ENCODE assay signal across 8 mouse cellular contexts in genomic region chr4:148160436-148161390, GRCm38 (mm10). TPM values are rescaled to one million over a fixed set of nuclear protein-coding genes. Genes with fewer than 3 reads are reported as not detected.
DNase-seq lines count a peak whose midpoint lies in the region; ATAC-seq and TF ChIP-seq lines count a peak whose summit lies in the region.

Fbxo44 (minus strand) TSS chr4:148160482.
Fbxo2 (plus strand) TSS chr4:148160621.

- H3K4me2 ChIP-seq in heart, embryonic 13.5 days: peak within 1 kb of the TSS; percentile 95
- H3K4me2 ChIP-seq in CH12.LX (ENCODE audit: insufficient read depth, low read depth, poor library complexity, severe bottlenecking): peak within 1 kb of the TSS; percentile 90
- peak within 1 kb of the TSS; percentile 92 for H3K4me2 ChIP-seq in hindbrain, embryonic 15.5 days
- peak within 1 kb of the TSS; percentile 90 for H3K4me2 ChIP-seq in neural tube, embryonic 13.5 days

- TF ChIP-seq CTCF in CH12.LX (conservative IDR thresholded peaks at IDR 0.05 in 1 of 2, IDR thresholded peaks at IDR 0.05 in 1 of 2; ENCODE audit: low read depth in 2 of 2, low read length in 2 of 2): no peak
- TF ChIP-seq CTCF in cerebellum, adult 2 months (IDR thresholded peaks at IDR 0.05; ENCODE audit: borderline replicate concordance, insufficient read depth, low read depth, low read length): no peak

- peak; percentile 21 for ATAC-seq in heart, embryonic 13.5 days (ENCODE audit: extremely low read depth, insufficient number of reproducible peaks, low FRiP score, low TSS enrichment)
- peak; percentile 75 for ATAC-seq in hindbrain, embryonic 15.5 days (ENCODE audit: low FRiP score, low read depth)
- ATAC-seq in neural tube, embryonic 13.5 days (ENCODE audit: low read depth): peak; percentile 81

- H3K27me3 ChIP-seq in heart, embryonic 13.5 days (replicated peaks): peaks cover 68% of the 10 kb centered on the region
- H3K27me3 ChIP-seq in CH12.LX (replicated peaks): peaks cover 64% of the 10 kb centered on the region
- no peaks in the 10 kb centered on the region for H3K27me3 ChIP-seq in cerebellum, adult 2 months (ENCODE audit: control insufficient read depth, insufficient read depth, low read length)
- peaks cover 38% of the 10 kb centered on the region for H3K27me3 ChIP-seq in hindbrain, embryonic 15.5 days
- H3K27me3 ChIP-seq in limb, embryonic 10.5 days (ENCODE audit: low read depth, poor library complexity, severe bottlenecking): peaks cover 89% of the 10 kb centered on the region
- H3K27me3 ChIP-seq in neural tube, embryonic 13.5 days: peaks cover 50% of the 10 kb centered on the region

- dilution Hi-C loops in CH12.LX (cut with MboI; ENCODE audit: extremely low pct_ligation_motif_present, extremely low pct_unique_long_range_greater_than_20kb, low sequenced_read_pairs): no loop called here

- no peak for TF ChIP-seq EP300 in CH12.LX (IDR thresholded peaks at IDR 0.05; ENCODE audit: low read length)

- TF ChIP-seq POLR2A in CH12.LX (IDR thresholded peaks at IDR 0.05; ENCODE audit: low read depth, low read length): peak; percentile 42
- TF ChIP-seq POLR2A in cerebellum, adult 2 months (IDR thresholded peaks at IDR 0.05; ENCODE audit: borderline replicate concordance, insufficient read depth, low read length): no peak

- DNase-seq in heart, postnatal 36 days: no peak
- no peak for DNase-seq in CH12.LX (ENCODE audit: extremely low read depth)
- DNase-seq in cerebellum, adult 2 months: peak; percentile 70 to 73
- DNase-seq in limb, embryonic 10.5 days (ENCODE audit: low spot score): peak; percentile 66
- no peak for DNase-seq in spleen, postnatal 36 days (ENCODE audit: low spot score in 2 of 2)

- in situ Hi-C loops in CH12.LX (cut with MboI; ENCODE audit: low pct_ligation_motif_present, low pct_unique_long_range_greater_than_20kb, low sequenced_read_pairs): loop anchor here (25.0 kb wide), 1 partner anchor 452 kb away; the partner anchor contains the start of gene Masp2

- H3K27ac ChIP-seq in heart, embryonic 13.5 days (replicated peaks): peak within 1 kb of the TSS; percentile 65
- 0 out of 2 replicates have a peak within 1 kb of the TSS, but pooled peaks have one; percentile 23 for H3K27ac ChIP-seq in CH12.LX (ENCODE audit: insufficient read depth, low read depth)
- H3K27ac ChIP-seq in cerebellum, adult 2 months (ENCODE audit: insufficient read depth, low read length): peak within 1 kb of the TSS; percentile 83
- H3K27ac ChIP-seq in hindbrain, embryonic 15.5 days (replicated peaks): peak within 1 kb of the TSS; percentile 88
- peak within 1 kb of the TSS; percentile 82 for H3K27ac ChIP-seq in limb, embryonic 10.5 days
- peak within 1 kb of the TSS; percentile 93 for H3K27ac ChIP-seq in neural tube, embryonic 13.5 days (replicated peaks)

- H3K4me3 ChIP-seq in heart, embryonic 13.5 days: peak within 1 kb of the TSS; percentile 74
- peak within 1 kb of the TSS; percentile 62 to 98 (median 80) for H3K4me3 ChIP-seq in CH12.LX (replicated peaks in 1 of 3; ENCODE audit: low read depth in 2 of 3, low read length in 2 of 3, poor library complexity in 1 of 3)
- H3K4me3 ChIP-seq in cerebellum, adult 2 months (replicated peaks; ENCODE audit: insufficient read depth, low read depth, low read length): peak within 1 kb of the TSS; percentile 86
- peak within 1 kb of the TSS; percentile 61 for H3K4me3 ChIP-seq in hindbrain, embryonic 15.5 days
- peak within 1 kb of the TSS; percentile 66 for H3K4me3 ChIP-seq in limb, embryonic 10.5 days
- peak within 1 kb of the TSS; percentile 78 for H3K4me3 ChIP-seq in neural tube, embryonic 13.5 days

- intact Hi-C loops in heart, postnatal 36 days (cut with DNase I): no loop called here

- no peaks in the 10 kb centered on the region for H3K9me3 ChIP-seq in heart, embryonic 13.5 days
- H3K9me3 ChIP-seq in CH12.LX (replicated peaks; ENCODE audit: low read length): no peaks in the 10 kb centered on the region
- no peaks in the 10 kb centered on the region for H3K9me3 ChIP-seq in hindbrain, embryonic 15.5 days
- H3K9me3 ChIP-seq in limb, embryonic 10.5 days (replicated peaks): no peaks in the 10 kb centered on the region
- H3K9me3 ChIP-seq in neural tube, embryonic 13.5 days: no peaks in the 10 kb centered on the region

- TF ChIP-seq RAD21 in CH12.LX (IDR thresholded peaks at IDR 0.05; ENCODE audit: low read depth, low read length): no peak

- WGBS in heart, embryonic 13.5 days: 2% methylated on average over 41 of the region's 43 CpGs
- WGBS in cerebellum, adult 2 months: 6% methylated on average over 43 of the region's 43 CpGs
- WGBS in hindbrain, embryonic 15.5 days: 1% methylated on average over 40 of the region's 43 CpGs
- WGBS in limb, embryonic 10.5 days: under 1% methylated on average over 43 of the region's 43 CpGs
- WGBS in neural tube, embryonic 13.5 days: 1% methylated on average over 42 of the region's 43 CpGs

- peaks cover 38% of the 10 kb centered on the region for H3K4me1 ChIP-seq in heart, embryonic 13.5 days
- peaks cover 5 to 14% of the 10 kb centered on the region in 2 experiments for H3K4me1 ChIP-seq in CH12.LX (ENCODE audit: control insufficient read depth in 1 of 2, insufficient read depth in 2 of 2)
- peaks cover 14% of the 10 kb centered on the region for H3K4me1 ChIP-seq in cerebellum, adult 2 months (ENCODE audit: control insufficient read depth, insufficient read depth, low read length)
- peaks cover 53% of the 10 kb centered on the region for H3K4me1 ChIP-seq in hindbrain, embryonic 15.5 days (replicated peaks)
- H3K4me1 ChIP-seq in limb, embryonic 10.5 days: peaks cover 55% of the 10 kb centered on the region
- peaks cover 55% of the 10 kb centered on the region for H3K4me1 ChIP-seq in neural tube, embryonic 13.5 days (replicated peaks)

- peaks cover 23% of the 10 kb centered on the region for H3K36me3 ChIP-seq in heart, embryonic 13.5 days
- peaks cover 12 to 14% of the 10 kb centered on the region in 2 experiments for H3K36me3 ChIP-seq in CH12.LX (replicated peaks in 1 of 2; ENCODE audit: control insufficient read depth in 1 of 2, insufficient read depth in 1 of 2, low read length in 1 of 2)
- H3K36me3 ChIP-seq in hindbrain, embryonic 15.5 days: peaks cover 12% of the 10 kb centered on the region
- peaks cover 8% of the 10 kb centered on the region for H3K36me3 ChIP-seq in limb, embryonic 10.5 days
- peaks cover 19% of the 10 kb centered on the region for H3K36me3 ChIP-seq in neural tube, embryonic 13.5 days

- no peaks in the 10 kb centered on the region; the same call in 1 of the 2 replicates for H3K79me2 ChIP-seq in CH12.LX (replicated peaks; ENCODE audit: control insufficient read depth, extremely low read depth, insufficient read depth, poor library complexity, severe bottlenecking)

- peak within 1 kb of the TSS; percentile 87 for H3K9ac ChIP-seq in heart, embryonic 13.5 days
- H3K9ac ChIP-seq in CH12.LX (ENCODE audit: insufficient read depth, low read depth): peak within 1 kb of the TSS; percentile 79
- H3K9ac ChIP-seq in hindbrain, embryonic 15.5 days: peak within 1 kb of the TSS; percentile 87
- H3K9ac ChIP-seq in neural tube, embryonic 13.5 days: peak within 1 kb of the TSS; percentile 93

TF ChIP-seq in CH12.LX, 34 proteins besides CTCF, POLR2A, EP300 and RAD21:
- TF ChIP-seq ELF1 (IDR thresholded peaks at IDR 0.05; ENCODE audit: low read depth, low read length): no peak
- no peak for TF ChIP-seq BHLHE40 (IDR thresholded peaks at IDR 0.05; ENCODE audit: low read depth, low read length)
- no peak for TF ChIP-seq RCOR1 (conservative IDR thresholded peaks at IDR 0.05; ENCODE audit: low read depth, low read length)
- TF ChIP-seq NELFE (IDR thresholded peaks at IDR 0.05; ENCODE audit: low read depth, low read length): 0 out of 2 replicates have a peak, but pooled peaks have one; percentile 19
- TF ChIP-seq USF1 (IDR thresholded peaks at IDR 0.05; ENCODE audit: low read depth, low read length): no peak
- TF ChIP-seq SMC3 (IDR thresholded peaks at IDR 0.05; ENCODE audit: low read depth, low read length): no peak
- TF ChIP-seq NRF1 (IDR thresholded peaks at IDR 0.05; ENCODE audit: low read depth, low read length): no peak
- 0 out of 2 replicates have a peak, but pooled peaks have one; percentile 6 for TF ChIP-seq HCFC1 (IDR thresholded peaks at IDR 0.05; ENCODE audit: low read depth, low read length)
- no peak for TF ChIP-seq IRF4 (IDR thresholded peaks at IDR 0.05; ENCODE audit: low read depth, low read length)

RNA-seq across cellular contexts. Expression of gene Fbxo44, which starts in this region (rescaled TPM):
- 20.9 and 26.9 TPM in 2 replicates for polyA plus RNA-seq in heart, embryonic 13.5 days (2015; fragmentation: Nextera tagmentation; extraction: Ambion mirVana)
- total RNA-seq in heart, postnatal 36 days (2021): 10 to 100 TPM; 18.2 to 18.8 TPM
- total RNA-seq in CH12.LX (2012; rRNA removed): 10.5 and 10.6 TPM in 2 replicates
- 2.2 and 2.8 TPM in 2 replicates for total RNA-seq in CH12.LX (2014; rRNA removed)
- polyA plus RNA-seq in CH12.LX (2012; ENCODE audit: insufficient read length, low read depth): 2.1 and 2.3 TPM in 2 replicates
- 226 and 240 TPM in 2 replicates for polyA plus RNA-seq in cerebellum, adult 2 months (2012; rRNA removed)
- 93.3 and 96.0 TPM in 2 replicates for polyA plus RNA-seq in hindbrain, embryonic 15.5 days (2015; fragmentation: Nextera tagmentation; extraction: Ambion mirVana)
- 4.4 and 9.7 TPM in 2 replicates for polyA plus RNA-seq in limb, embryonic 10.5 days (2016; fragmentation: Nextera tagmentation; extraction: Ambion mirVana)
- polyA plus RNA-seq in neural tube, embryonic 13.5 days (2015; fragmentation: Nextera tagmentation; extraction: Ambion mirVana): 81.4 and 87.6 TPM in 2 replicates

RNA-seq across cellular contexts. Expression of gene Fbxo2, which starts in this region (rescaled TPM):
- polyA plus RNA-seq in heart, embryonic 13.5 days (2015; fragmentation: Nextera tagmentation; extraction: Ambion mirVana): 1.0 and 1.6 TPM in 2 replicates
- total RNA-seq in heart, postnatal 36 days (2021): under 1 TPM in 1 of 2 experiments, not detected in 1; 0.19 TPM
- 4.2 and 5.9 TPM in 2 replicates for total RNA-seq in CH12.LX (2012; rRNA removed)
- total RNA-seq in CH12.LX (2014; rRNA removed): not detected in 2 replicates
- polyA plus RNA-seq in CH12.LX (2012; ENCODE audit: insufficient read length, low read depth): 0.30 and 0.50 TPM in 2 replicates
- polyA plus RNA-seq in cerebellum, adult 2 months (2012; rRNA removed): 138 and 172 TPM in 2 replicates
- 21.4 and 23.4 TPM in 2 replicates for polyA plus RNA-seq in hindbrain, embryonic 15.5 days (2015; fragmentation: Nextera tagmentation; extraction: Ambion mirVana)
- polyA plus RNA-seq in limb, embryonic 10.5 days (2016; fragmentation: Nextera tagmentation; extraction: Ambion mirVana): 0.49 and 0.65 TPM in 2 replicates
- 6.1 and 6.9 TPM in 2 replicates for polyA plus RNA-seq in neural tube, embryonic 13.5 days (2015; fragmentation: Nextera tagmentation; extraction: Ambion mirVana)

Comparison
In these comparisons a context has a peak if more than half of its experiments do, and no peak if none do; other contexts are left out.
1. ATAC-seq: peak in every context shown above with its lines; median percentile 81 in neural tube, embryonic 13.5 days; 75 in hindbrain, embryonic 15.5 days; 21 in heart, embryonic 13.5 days.
2. H3K27ac ChIP-seq: peak in every context shown above with its lines; median percentile 93 in neural tube, embryonic 13.5 days; 88 in hindbrain, embryonic 15.5 days; 83 in cerebellum, adult 2 months; 82 in limb, embryonic 10.5 days; 65 in heart, embryonic 13.5 days; 23 in CH12.LX.
3. DNase-seq: peak in cerebellum, adult 2 months (2 of 2) and limb, embryonic 10.5 days (single experiment); none in heart, postnatal 36 days (0 of 2), CH12.LX (single experiment) and spleen, postnatal 36 days (0 of 2).
4. Peak in every context shown above with its lines, with median percentiles within 50 percentile points of each other: H3K4me2 ChIP-seq, H3K4me3 ChIP-seq and H3K9ac ChIP-seq.